Mouse (Mus musculus): ENCODE results near the gene Igsf9. TPM values are rescaled to one million over a fixed set of nuclear protein-coding genes. Genes with fewer than 3 reads are reported as not detected.

Gene Igsf9
- polyA plus RNA-seq, 1 experiment from 2014 or later, result 38.9 TPM

- Histone ChIP-seq H3K4me1 (peaks cover 25% of the 10 kb centered on the region), H3K4me3 (replicated peaks) (no peak overlapping the region), H3K27ac (replicated peaks) (no peak overlapping the region), H3K9me3 (replicated peaks) (no peaks in the 10 kb centered on the region), H3K36me3 (no peaks in the 10 kb centered on the region), H3K27me3 (replicated peaks) (no peaks in the 10 kb centered on the region), H3K9ac (replicated peaks) (no peak overlapping the region), H3K4me2 (no peak overlapping the region)
- ATAC-seq (ENCODE audit: low FRiP score), result no peak
- 75% methylated on average over 5 of the region's 5 CpGs for WGBS
Measured at GRCm38 (mm10) chr1:172509235-172509634, 27.6 kb downstream of the Igsf9 start.

DNA sequence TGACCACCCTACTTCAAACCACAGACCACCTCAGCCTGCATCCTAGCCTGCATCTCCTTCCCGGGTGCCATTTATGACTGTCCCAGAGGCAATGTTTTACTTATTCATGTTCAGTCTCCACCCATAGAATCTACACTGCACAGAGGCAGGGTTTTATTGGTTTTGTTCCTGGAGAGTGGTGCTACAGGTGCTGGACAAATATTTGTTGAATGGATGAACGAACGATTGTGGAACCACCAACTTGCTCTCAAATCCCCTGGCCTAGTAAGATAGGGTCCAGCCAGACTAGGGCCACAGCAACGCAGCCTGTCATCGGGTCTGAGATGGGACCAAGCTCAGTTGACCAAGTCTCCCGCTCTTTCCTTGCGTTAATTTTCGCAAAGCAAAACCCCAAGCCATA is 28.4 kb downstream of the Igsf9 start:
- H3K4me2 ChIP-seq, result no peak overlapping the region
- peaks cover 17% of the 10 kb centered on the region for H3K4me1 ChIP-seq
- H3K9ac ChIP-seq (replicated peaks), result no peak overlapping the region
- H3K27ac ChIP-seq (replicated peaks), result no peak overlapping the region
- H3K4me3 ChIP-seq (replicated peaks), result no peak overlapping the region
- no peaks in the 10 kb centered on the region for H3K36me3 ChIP-seq
- H3K27me3 ChIP-seq (replicated peaks), result no peaks in the 10 kb centered on the region
- no peak for ATAC-seq (ENCODE audit: low FRiP score)
- no peaks in the 10 kb centered on the region for H3K9me3 ChIP-seq (replicated peaks)
- 43% methylated on average over 8 of the region's 8 CpGs for WGBS

GRCm38 (mm10) chr1:172510421-172510972 is 28.9 kb downstream of the Igsf9 start:
- no peaks in the 10 kb centered on the region for H3K27me3 ChIP-seq (replicated peaks)
- H3K4me2 ChIP-seq, result no peak overlapping the region
- no peaks in the 10 kb centered on the region for H3K36me3 ChIP-seq
- H3K9ac ChIP-seq (replicated peaks), result no peak overlapping the region
- peaks cover 16% of the 10 kb centered on the region; the same call in 1 of the 2 replicates for H3K4me1 ChIP-seq
- no peak for ATAC-seq (ENCODE audit: low FRiP score)
- no peaks in the 10 kb centered on the region for H3K9me3 ChIP-seq (replicated peaks)
- WGBS, result 23% methylated on average over 13 of the region's 13 CpGs
- no peak overlapping the region for H3K4me3 ChIP-seq (replicated peaks)
- H3K27ac ChIP-seq (replicated peaks), result no peak overlapping the region

- H3K4me1 ChIP-seq, result peaks cover 18% of the 10 kb centered on the region; the same call in 1 of the 2 replicates
- H3K4me3 ChIP-seq (replicated peaks), result no peak overlapping the region
- H3K4me2 ChIP-seq, result peak overlapping the region; percentile 39
- no peaks in the 10 kb centered on the region for H3K9me3 ChIP-seq (replicated peaks)
- no peak overlapping the region for H3K9ac ChIP-seq (replicated peaks)
- no peaks in the 10 kb centered on the region for H3K27me3 ChIP-seq (replicated peaks)
- no peak overlapping the region for H3K27ac ChIP-seq (replicated peaks)
- 34% methylated on average over 13 of the region's 13 CpGs for WGBS
- H3K36me3 ChIP-seq, result no peaks in the 10 kb centered on the region
- ATAC-seq (ENCODE audit: low FRiP score), result no peak
Measured at GRCm38 (mm10) chr1:172512962-172513361, 31.4 kb downstream of the Igsf9 start.

DNA sequence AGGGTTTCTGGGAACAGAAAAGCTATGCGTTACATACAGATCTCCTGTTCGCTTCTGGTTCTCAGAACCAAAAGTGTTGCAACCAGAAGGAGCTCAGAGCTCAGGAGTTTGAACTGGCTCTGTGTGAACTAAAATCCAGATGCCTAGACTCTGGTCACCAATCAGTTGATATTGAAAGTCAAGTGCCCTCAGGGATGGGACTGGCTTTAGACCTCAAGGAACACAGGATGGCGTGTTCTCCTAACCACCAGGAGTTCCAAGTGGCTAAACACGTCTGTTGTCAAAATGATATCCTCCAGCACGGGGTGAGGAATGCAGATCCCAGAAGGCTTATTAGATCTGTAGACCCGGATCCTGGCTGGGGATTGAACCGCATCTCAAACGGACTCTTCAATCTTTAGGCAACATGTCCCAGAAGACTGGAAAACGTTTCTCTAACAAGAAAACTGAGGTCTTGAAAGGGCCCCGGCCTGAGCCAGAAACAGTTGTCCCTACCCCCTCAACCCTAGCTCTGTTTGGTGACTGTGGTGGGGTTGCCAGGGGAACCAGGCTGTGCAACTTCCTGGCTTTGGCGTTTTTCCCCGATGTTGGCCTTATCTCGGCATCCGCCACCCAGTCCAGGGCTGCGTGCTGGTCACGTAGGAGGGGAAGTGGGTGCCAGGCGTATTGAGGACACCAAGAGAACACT is 32.1 kb downstream of the Igsf9 start:
- H3K4me3 ChIP-seq (replicated peaks), result no peak overlapping the region
- no peak for ATAC-seq (ENCODE audit: low FRiP score)
- peaks cover 16% of the 10 kb centered on the region; the same call in 1 of the 2 replicates for H3K4me1 ChIP-seq
- 72% methylated on average over 17 of the region's 17 CpGs for WGBS
- H3K27me3 ChIP-seq (replicated peaks), result no peaks in the 10 kb centered on the region
- H3K4me2 ChIP-seq, result no peak overlapping the region; the same call in 1 of the 2 replicates
- H3K36me3 ChIP-seq, result no peaks in the 10 kb centered on the region
- H3K9me3 ChIP-seq (replicated peaks), result no peaks in the 10 kb centered on the region
- no peak overlapping the region for H3K9ac ChIP-seq (replicated peaks)
- peak overlapping the region; percentile 33 for H3K27ac ChIP-seq (replicated peaks)

GRCm38 (mm10) chr1:172514213-172514529 is 32.6 kb downstream of the Igsf9 start:
- H3K4me3 ChIP-seq (replicated peaks), result no peak overlapping the region
- peaks cover 16% of the 10 kb centered on the region; the same call in 1 of the 2 replicates for H3K4me1 ChIP-seq
- peak overlapping the region; percentile 33; the same call in 1 of the 2 replicates for H3K27ac ChIP-seq (replicated peaks)
- 79% methylated on average over 4 of the region's 4 CpGs for WGBS
- no peak for ATAC-seq (ENCODE audit: low FRiP score)
- no peak overlapping the region for H3K4me2 ChIP-seq
- no peaks in the 10 kb centered on the region for H3K36me3 ChIP-seq
- H3K9ac ChIP-seq (replicated peaks), result no peak overlapping the region
- no peaks in the 10 kb centered on the region for H3K9me3 ChIP-seq (replicated peaks)
- H3K27me3 ChIP-seq (replicated peaks), result no peaks in the 10 kb centered on the region

- Histone ChIP-seq H3K9me3 (replicated peaks) (no peaks in the 10 kb centered on the region), H3K4me3 (replicated peaks) (no peak overlapping the region), H3K4me1 (peaks cover 16% of the 10 kb centered on the region; the same call in 1 of the 2 replicates), H3K27ac (replicated peaks) (peak overlapping the region; percentile 33; the same call in 1 of the 2 replicates), H3K36me3 (no peaks in the 10 kb centered on the region), H3K4me2 (no peak overlapping the region), H3K9ac (replicated peaks) (no peak overlapping the region), H3K27me3 (replicated peaks) (no peaks in the 10 kb centered on the region)
- ATAC-seq (ENCODE audit: low FRiP score), result no peak
- WGBS, result 88% methylated on average over 7 of the region's 7 CpGs
Measured at GRCm38 (mm10) chr1:172514551-172515268, 33.1 kb downstream of the Igsf9 start.

GRCm38 (mm10) chr1:172515396-172515795 is 33.8 kb downstream of the Igsf9 start:
- 48% methylated on average over 1 of the region's 1 CpGs for WGBS
- H3K27ac ChIP-seq (replicated peaks), result 0 out of 2 replicates have a peak overlapping the region, but pooled peaks have one; percentile 18
- H3K4me3 ChIP-seq (replicated peaks), result no peak overlapping the region
- no peak for ATAC-seq (ENCODE audit: low FRiP score)
- no peaks in the 10 kb centered on the region for H3K9me3 ChIP-seq (replicated peaks)
- H3K27me3 ChIP-seq (replicated peaks), result no peaks in the 10 kb centered on the region
- H3K9ac ChIP-seq (replicated peaks), result no peak overlapping the region
- peaks cover 19% of the 10 kb centered on the region for H3K4me1 ChIP-seq
- H3K4me2 ChIP-seq, result no peak overlapping the region
- H3K36me3 ChIP-seq, result no peaks in the 10 kb centered on the region

GRCm38 (mm10) chr1:172518013-172518412 is 36.4 kb downstream of the Igsf9 start:
- no peaks in the 10 kb centered on the region for H3K27me3 ChIP-seq (replicated peaks)
- H3K27ac ChIP-seq (replicated peaks), result no peak overlapping the region
- no peaks in the 10 kb centered on the region for H3K9me3 ChIP-seq (replicated peaks)
- H3K4me1 ChIP-seq, result peaks cover 26% of the 10 kb centered on the region
- ATAC-seq (ENCODE audit: low FRiP score), result no peak
- WGBS, result 77% methylated on average over 4 of the region's 4 CpGs
- H3K36me3 ChIP-seq, result no peaks in the 10 kb centered on the region
- H3K4me2 ChIP-seq, result no peak overlapping the region
- H3K9ac ChIP-seq (replicated peaks), result no peak overlapping the region
- no peak overlapping the region for H3K4me3 ChIP-seq (replicated peaks)

- Histone ChIP-seq H3K4me3 (replicated peaks) (no peak overlapping the region), H3K4me2 (no peak overlapping the region), H3K9me3 (replicated peaks) (no peaks in the 10 kb centered on the region), H3K4me1 (peaks cover 18% of the 10 kb centered on the region), H3K36me3 (no peaks in the 10 kb centered on the region), H3K27me3 (replicated peaks) (no peaks in the 10 kb centered on the region), H3K27ac (replicated peaks) (no peak overlapping the region), H3K9ac (replicated peaks) (no peak overlapping the region)
- WGBS, result 63% methylated on average over 6 of the region's 6 CpGs
- no peak for ATAC-seq (ENCODE audit: low FRiP score)
Measured at GRCm38 (mm10) chr1:172519644-172520043, 38.1 kb downstream of the Igsf9 start.

GRCm38 (mm10) chr1:172520576-172521440 is 39.2 kb downstream of the Igsf9 start, which contains the start of gene Cfap45:
Cfap45 (plus strand) TSS chr1:172520801.
- no peaks in the 10 kb centered on the region for H3K9me3 ChIP-seq (replicated peaks)
- no peaks in the 10 kb centered on the region for H3K27me3 ChIP-seq (replicated peaks)
- peak; percentile 93 for ATAC-seq (ENCODE audit: low FRiP score)
- H3K9ac ChIP-seq (replicated peaks), result peak within 1 kb of the TSS; percentile 18; the same call in 1 of the 2 replicates
- peak within 1 kb of the TSS; percentile 78 for H3K4me2 ChIP-seq
- H3K36me3 ChIP-seq, result no peaks in the 10 kb centered on the region
- peaks cover 22% of the 10 kb centered on the region for H3K4me1 ChIP-seq
- 5% methylated on average over 28 of the region's 28 CpGs for WGBS
- peak within 1 kb of the TSS; percentile 47; the same call in 1 of the 2 replicates for H3K27ac ChIP-seq (replicated peaks)
- H3K4me3 ChIP-seq (replicated peaks), result peak within 1 kb of the TSS; percentile 43

All from neural tube, embryonic 15.5 days (tissue).